Mouse (Mus musculus): ENCODE measurements around the gene Apba2. TPM values are rescaled to one million over a fixed set of nuclear protein-coding genes. Genes with fewer than 3 reads are reported as not detected.

The Apba2 gene
- polyA plus RNA-seq, 1 experiment from 2014 or later: 17.0 TPM

DNA sequence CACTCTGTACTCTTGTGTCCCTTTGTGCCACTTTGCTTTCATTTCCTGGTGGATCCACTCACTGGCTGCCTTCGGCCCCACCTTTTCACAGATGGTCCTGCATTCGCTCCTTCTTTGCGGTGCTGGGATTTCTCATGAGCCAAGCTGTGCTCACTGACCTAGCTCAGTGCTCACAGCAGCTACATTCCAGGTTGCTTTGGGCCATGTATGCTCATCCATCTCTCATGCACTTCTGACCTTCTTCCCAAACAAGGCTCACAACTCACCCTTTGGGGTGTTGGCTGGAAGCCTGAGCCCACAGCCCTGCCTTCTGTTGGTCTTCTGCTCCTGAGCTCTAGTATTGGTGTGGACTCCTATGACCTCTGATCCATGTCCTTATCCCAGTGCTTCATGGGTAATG is 139.1 kb downstream of the Apba2 start:
- Histone ChIP-seq H3K36me3 (no peaks in the 10 kb centered on the region), H3K9me3 (no peaks in the 10 kb centered on the region), H3K27me3 (no peaks in the 10 kb centered on the region), H3K9ac (no peak overlapping the region), H3K27ac (no peak overlapping the region), H3K4me2 (replicated peaks) (no peak overlapping the region), H3K4me1 (no peaks in the 10 kb centered on the region), H3K4me3 (no peak overlapping the region)
- ATAC-seq (ENCODE audit: insufficient number of reproducible peaks, insufficient read depth, low FRiP score, low TSS enrichment): no peak
- WGBS: 94% methylated on average over 3 of the region's 3 CpGs

DNA sequence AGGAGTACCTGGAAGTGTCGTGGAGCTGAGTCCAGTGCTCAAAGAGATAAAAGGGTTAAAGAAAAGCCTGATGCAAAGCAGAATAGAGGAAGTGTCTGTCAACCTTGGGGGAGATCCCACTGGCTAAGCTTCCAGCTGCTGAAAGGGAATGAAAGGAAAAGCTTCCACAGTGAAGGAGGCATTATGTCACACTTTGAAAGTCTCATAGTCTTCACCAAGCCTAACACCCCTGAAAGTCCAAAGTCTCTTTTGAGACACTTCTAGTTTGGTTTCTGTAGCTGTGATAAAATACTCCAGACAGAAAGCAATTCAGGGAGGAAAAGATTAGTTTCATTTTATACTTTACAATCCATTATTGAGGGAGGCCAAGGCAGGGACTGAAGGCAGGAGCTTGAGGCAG is 141.4 kb downstream of the Apba2 start:
- Histone ChIP-seq H3K27ac (no peak overlapping the region), H3K9ac (no peak overlapping the region), H3K9me3 (no peaks in the 10 kb centered on the region), H3K4me2 (replicated peaks) (no peak overlapping the region), H3K4me3 (no peak overlapping the region), H3K4me1 (no peaks in the 10 kb centered on the region), H3K36me3 (no peaks in the 10 kb centered on the region), H3K27me3 (no peaks in the 10 kb centered on the region)
- 54% methylated on average over 1 of the region's 1 CpGs for WGBS
- no peak for ATAC-seq (ENCODE audit: insufficient number of reproducible peaks, insufficient read depth, low FRiP score, low TSS enrichment)

- Histone ChIP-seq H3K4me2 (replicated peaks) (no peak overlapping the region), H3K4me3 (no peak overlapping the region), H3K9ac (no peak overlapping the region), H3K27me3 (no peaks in the 10 kb centered on the region), H3K9me3 (no peaks in the 10 kb centered on the region), H3K27ac (no peak overlapping the region), H3K36me3 (no peaks in the 10 kb centered on the region), H3K4me1 (no peaks in the 10 kb centered on the region)
- 91% methylated on average over 3 of the region's 3 CpGs for WGBS
- no peak for ATAC-seq (ENCODE audit: insufficient number of reproducible peaks, insufficient read depth, low FRiP score, low TSS enrichment)
Observed at GRCm38 (mm10) chr7:64645458-64645857, 144.0 kb downstream of the Apba2 start.

DNA sequence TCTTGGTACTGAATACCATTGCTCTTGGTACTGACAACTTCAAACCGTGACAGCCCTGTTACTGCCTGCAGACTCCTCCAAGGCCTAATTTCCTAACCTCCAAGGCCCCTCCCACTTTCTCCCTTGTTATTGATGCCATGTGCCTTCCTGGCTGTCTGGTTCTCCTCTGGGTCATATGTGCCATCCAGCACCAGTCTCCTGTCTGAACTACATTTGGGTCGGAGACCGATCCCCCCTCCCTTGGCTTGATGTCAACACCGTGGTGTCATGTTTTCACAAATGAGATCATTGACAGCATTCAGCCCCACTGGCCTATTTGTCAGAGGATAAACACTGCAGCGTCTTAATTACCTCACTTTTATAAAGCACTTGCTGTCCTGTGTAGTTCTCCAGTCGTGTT is 144.5 kb downstream of the Apba2 start:
- Histone ChIP-seq H3K9me3 (no peaks in the 10 kb centered on the region), H3K4me3 (no peak overlapping the region), H3K27ac (no peak overlapping the region), H3K36me3 (no peaks in the 10 kb centered on the region), H3K9ac (no peak overlapping the region), H3K27me3 (no peaks in the 10 kb centered on the region), H3K4me2 (replicated peaks) (no peak overlapping the region), H3K4me1 (no peaks in the 10 kb centered on the region)
- no peak for ATAC-seq (ENCODE audit: insufficient number of reproducible peaks, insufficient read depth, low FRiP score, low TSS enrichment)
- 63% methylated on average over 6 of the region's 6 CpGs for WGBS

DNA sequence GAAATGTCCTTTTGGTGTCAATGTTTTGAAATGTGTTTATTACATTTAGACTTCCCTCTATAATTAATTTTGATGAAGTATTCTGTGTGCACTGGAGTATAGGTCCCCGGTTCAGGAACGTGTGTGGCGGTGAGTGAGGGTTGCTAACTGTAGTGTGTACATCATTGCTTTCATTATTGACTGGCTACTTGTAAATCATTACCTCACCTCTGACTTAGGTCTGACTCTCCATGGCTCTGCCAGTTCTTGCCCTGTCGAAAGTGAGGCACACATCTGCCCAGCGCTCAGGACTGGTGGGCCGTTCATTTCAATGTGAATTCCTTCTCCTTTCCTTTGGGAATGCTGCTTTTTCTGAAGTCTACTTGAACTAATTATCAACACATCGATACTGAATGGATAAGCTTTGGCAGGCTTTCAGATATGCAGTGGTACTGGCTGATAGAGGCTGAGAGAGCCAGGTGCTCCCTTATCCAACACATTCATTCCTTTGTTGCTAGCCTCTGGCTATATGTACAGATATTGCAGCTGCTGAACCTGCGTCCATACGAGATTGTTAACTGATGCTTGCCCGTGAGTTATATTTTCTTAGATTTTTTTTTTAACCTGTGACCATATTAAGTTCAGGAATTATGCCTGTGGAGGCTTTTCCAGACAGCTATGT is 147.6 kb downstream of the Apba2 start:
- H3K4me2 ChIP-seq (replicated peaks): no peak overlapping the region
- no peak overlapping the region for H3K27ac ChIP-seq
- no peak for ATAC-seq (ENCODE audit: insufficient number of reproducible peaks, insufficient read depth, low FRiP score, low TSS enrichment)
- H3K4me1 ChIP-seq: no peaks in the 10 kb centered on the region
- no peak overlapping the region for H3K9ac ChIP-seq
- H3K9me3 ChIP-seq: no peaks in the 10 kb centered on the region
- H3K36me3 ChIP-seq: no peaks in the 10 kb centered on the region
- 81% methylated on average over 10 of the region's 10 CpGs for WGBS
- no peaks in the 10 kb centered on the region for H3K27me3 ChIP-seq
- H3K4me3 ChIP-seq: no peak overlapping the region

- Histone ChIP-seq H3K9me3 (no peaks in the 10 kb centered on the region), H3K4me3 (no peak overlapping the region), H3K27ac (no peak overlapping the region), H3K9ac (no peak overlapping the region), H3K27me3 (no peaks in the 10 kb centered on the region), H3K36me3 (no peaks in the 10 kb centered on the region), H3K4me1 (no peaks in the 10 kb centered on the region), H3K4me2 (replicated peaks) (no peak overlapping the region)
- ATAC-seq (ENCODE audit: insufficient number of reproducible peaks, insufficient read depth, low FRiP score, low TSS enrichment): no peak
- 64% methylated on average over 3 of the region's 3 CpGs for WGBS
Observed at GRCm38 (mm10) chr7:64651963-64652362, 150.5 kb downstream of the Apba2 start.

DNA sequence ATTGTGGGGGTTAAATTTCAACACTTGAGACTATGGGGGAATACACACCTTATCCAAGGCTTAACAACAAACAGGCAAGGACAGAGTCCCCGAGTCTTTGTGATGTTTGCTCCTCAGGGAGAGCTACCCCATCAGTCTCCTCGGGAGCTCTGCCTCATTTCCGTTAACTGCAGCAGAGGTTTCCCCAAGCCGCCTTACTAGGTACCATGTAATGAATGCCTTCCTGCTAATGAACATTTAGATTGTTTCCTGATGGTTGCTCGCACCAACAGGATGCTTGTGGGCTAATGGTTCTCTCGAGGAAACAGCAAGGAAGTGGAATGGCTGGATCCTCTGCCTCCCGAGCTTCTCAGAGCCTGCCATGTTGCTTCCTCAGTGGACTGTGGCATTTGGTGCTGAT is 155.3 kb downstream of the Apba2 start:
- WGBS: 43% methylated on average over 7 of the region's 7 CpGs
- no peaks in the 10 kb centered on the region for H3K27me3 ChIP-seq
- no peaks in the 10 kb centered on the region for H3K36me3 ChIP-seq
- no peaks in the 10 kb centered on the region for H3K9me3 ChIP-seq
- no peak overlapping the region for H3K27ac ChIP-seq
- no peaks in the 10 kb centered on the region for H3K4me1 ChIP-seq
- H3K9ac ChIP-seq: no peak overlapping the region
- no peak overlapping the region for H3K4me3 ChIP-seq
- ATAC-seq (ENCODE audit: insufficient number of reproducible peaks, insufficient read depth, low FRiP score, low TSS enrichment): no peak
- H3K4me2 ChIP-seq (replicated peaks): no peak overlapping the region

DNA sequence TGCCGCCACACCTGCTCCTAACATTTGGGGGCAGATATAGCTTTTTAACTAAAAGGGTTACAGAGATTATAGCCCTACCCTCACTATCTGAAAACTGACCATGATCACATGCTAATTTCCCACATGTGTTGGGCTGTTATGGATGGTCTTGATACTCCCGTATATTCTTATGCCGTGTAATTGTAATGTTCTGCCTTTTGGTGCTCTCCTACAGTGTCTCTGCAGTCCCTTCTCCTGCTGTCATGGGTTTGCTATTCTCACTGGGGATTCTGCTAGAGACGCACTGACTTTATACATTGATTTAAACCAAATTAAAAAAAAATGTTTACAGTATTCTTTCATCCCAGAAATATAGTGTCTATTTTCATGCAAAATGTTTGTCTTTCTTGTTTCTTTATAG is 157.4 kb downstream of the Apba2 start:
- H3K4me2 ChIP-seq (replicated peaks): no peak overlapping the region
- no peaks in the 10 kb centered on the region for H3K9me3 ChIP-seq
- no peaks in the 10 kb centered on the region for H3K4me1 ChIP-seq
- no peaks in the 10 kb centered on the region for H3K27me3 ChIP-seq
- no peak for ATAC-seq (ENCODE audit: insufficient number of reproducible peaks, insufficient read depth, low FRiP score, low TSS enrichment)
- no peak overlapping the region for H3K4me3 ChIP-seq
- WGBS: 70% methylated on average over 4 of the region's 4 CpGs
- no peak overlapping the region for H3K9ac ChIP-seq
- no peaks in the 10 kb centered on the region for H3K36me3 ChIP-seq
- no peak overlapping the region for H3K27ac ChIP-seq

GRCm38 (mm10) chr7:64659328-64659727 is 157.8 kb downstream of the Apba2 start:
- H3K9ac ChIP-seq: no peak overlapping the region
- H3K4me1 ChIP-seq: no peaks in the 10 kb centered on the region
- H3K4me2 ChIP-seq (replicated peaks): no peak overlapping the region
- no peaks in the 10 kb centered on the region for H3K27me3 ChIP-seq
- WGBS: 61% methylated on average over 8 of the region's 8 CpGs
- no peaks in the 10 kb centered on the region for H3K36me3 ChIP-seq
- no peaks in the 10 kb centered on the region for H3K9me3 ChIP-seq
- no peak overlapping the region for H3K27ac ChIP-seq
- H3K4me3 ChIP-seq: no peak overlapping the region
- ATAC-seq (ENCODE audit: insufficient number of reproducible peaks, insufficient read depth, low FRiP score, low TSS enrichment): no peak

DNA sequence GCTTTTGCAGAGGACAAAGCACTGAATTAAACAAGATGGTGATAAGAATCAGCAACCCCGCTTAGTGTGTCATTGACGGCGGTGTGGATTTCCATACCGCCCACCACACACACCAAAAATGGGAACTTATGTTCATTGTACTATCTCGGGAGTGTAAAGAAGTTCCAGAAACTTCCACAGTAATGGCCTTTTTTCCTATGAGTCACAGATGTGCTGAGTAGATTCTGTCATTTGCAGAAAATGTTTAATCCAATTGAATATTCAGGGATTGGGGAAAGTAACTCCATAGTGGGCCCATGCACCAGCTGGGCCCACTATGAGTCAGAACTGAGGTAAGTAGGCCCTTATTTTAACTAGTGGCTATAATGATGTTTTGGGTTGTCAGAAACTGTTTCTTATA is 161.0 kb downstream of the Apba2 start:
- Histone ChIP-seq H3K9ac (no peak overlapping the region), H3K4me1 (no peaks in the 10 kb centered on the region), H3K9me3 (no peaks in the 10 kb centered on the region), H3K4me2 (replicated peaks) (no peak overlapping the region), H3K27ac (no peak overlapping the region), H3K27me3 (no peaks in the 10 kb centered on the region), H3K4me3 (no peak overlapping the region), H3K36me3 (no peaks in the 10 kb centered on the region)
- WGBS: 91% methylated on average over 5 of the region's 5 CpGs
- no peak for ATAC-seq (ENCODE audit: insufficient number of reproducible peaks, insufficient read depth, low FRiP score, low TSS enrichment)

DNA sequence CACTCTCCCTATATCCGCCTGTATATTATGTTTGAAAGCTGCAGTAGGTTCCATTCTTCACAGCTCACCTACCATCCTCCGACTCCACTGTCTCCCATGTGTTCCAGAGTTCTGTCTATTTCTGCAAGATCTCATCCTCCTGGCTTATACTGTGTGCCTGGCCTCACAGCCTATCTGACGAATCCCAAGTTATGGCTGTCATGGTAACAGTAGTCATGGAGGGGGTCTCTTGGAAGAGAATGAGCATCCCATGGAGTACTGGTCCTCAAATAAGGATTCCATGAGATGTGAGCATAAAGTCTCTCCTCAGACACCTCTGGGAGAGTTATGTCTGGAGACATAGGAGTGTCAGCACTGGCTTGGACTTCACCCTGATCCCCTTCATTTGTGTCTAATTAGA is 162.1 kb downstream of the Apba2 start:
- no peak overlapping the region for H3K27ac ChIP-seq
- no peak for ATAC-seq (ENCODE audit: insufficient number of reproducible peaks, insufficient read depth, low FRiP score, low TSS enrichment)
- WGBS: 85% methylated on average over 3 of the region's 3 CpGs

DNA sequence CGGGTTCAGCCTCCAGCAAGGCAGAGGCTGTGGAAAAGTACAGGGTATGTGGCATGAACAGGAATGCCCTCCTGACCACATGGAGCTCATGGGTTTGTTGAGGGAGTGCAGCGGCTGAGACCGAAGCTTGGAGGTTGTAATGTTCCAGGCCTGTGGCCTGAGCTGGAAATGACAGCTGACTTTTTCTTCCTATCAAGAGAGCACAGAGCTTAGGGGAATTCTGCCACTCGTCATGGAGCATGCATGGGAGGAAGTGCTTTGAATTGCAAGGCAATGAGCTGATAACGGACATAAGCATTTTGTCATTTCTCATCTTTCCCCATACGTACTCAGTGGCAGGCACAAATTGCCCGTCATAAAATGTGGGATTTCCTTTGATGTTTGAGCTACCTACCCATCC is 163.6 kb downstream of the Apba2 start:
- Histone ChIP-seq H3K4me2 (replicated peaks) (no peak overlapping the region), H3K9me3 (no peaks in the 10 kb centered on the region), H3K4me3 (no peak overlapping the region), H3K9ac (no peak overlapping the region), H3K36me3 (no peaks in the 10 kb centered on the region), H3K27ac (no peak overlapping the region), H3K4me1 (no peaks in the 10 kb centered on the region), H3K27me3 (no peaks in the 10 kb centered on the region)
- no peak for ATAC-seq (ENCODE audit: insufficient number of reproducible peaks, insufficient read depth, low FRiP score, low TSS enrichment)
- 70% methylated on average over 7 of the region's 7 CpGs for WGBS

More for the DNA sequence above, 162.1 kb downstream of the Apba2 start:
- Histone ChIP-seq H3K36me3 (no peaks in the 10 kb centered on the region), H3K27me3 (no peaks in the 10 kb centered on the region), H3K4me2 (replicated peaks) (no peak overlapping the region), H3K9ac (no peak overlapping the region), H3K4me1 (no peaks in the 10 kb centered on the region), H3K4me3 (no peak overlapping the region), H3K9me3 (no peaks in the 10 kb centered on the region)
